Mouse (Mus musculus) kidney, adult 2 months (tissue): Measurements from ENCODE around the gene Aldh1l2. TPM values are rescaled to one million over a fixed set of nuclear protein-coding genes. Genes with fewer than 3 reads are reported as not detected.
"Not testable (repeated sequence)": the region's sequence is repeated elsewhere in the genome, so short reads cannot be mapped to it uniquely, and the experiment has no call there.

Source experiments
- DNase-seq: peaks from one replicate; pipeline ENCODE4 v3.0.0; 2021
- H3K27ac ChIP-seq: fragments of 200-500 bp; 2 replicates; pipeline ENCODE4 v1.5.1; 2012; ENCODE audit warnings: low read depth, low read length, control low read depth, inconsistent platforms; ENCODE audit not compliant: insufficient read depth
- H3K27me3 ChIP-seq: fragments of 200-500 bp; replicated peaks from 2 replicates; pipeline ENCODE4 v1.6.1; 2012; ENCODE audit warnings: mild to moderate bottlenecking, moderate library complexity, low read length, inconsistent platforms; ENCODE audit not compliant: control insufficient read depth, insufficient read depth
- H3K36me3 ChIP-seq: fragments of 200-500 bp; 2 replicates; pipeline ENCODE4 v1.6.1; 2012; ENCODE audit warnings: mild to moderate bottlenecking, moderate library complexity, low read length, inconsistent platforms; ENCODE audit not compliant: control insufficient read depth, insufficient read depth
- H3K4me1 ChIP-seq: fragments of 200-500 bp; 2 replicates; pipeline ENCODE4 v1.6.1; 2011; ENCODE audit warnings: low read length; ENCODE audit not compliant: control insufficient read depth, insufficient read depth
- H3K4me3 ChIP-seq: fragments of 200-500 bp; 2 replicates; pipeline ENCODE4 v1.5.1; 2011; ENCODE audit warnings: mild to moderate bottlenecking, low read depth, low read length, control low read depth; ENCODE audit not compliant: insufficient read depth
- CTCF ChIP-seq: fragments of 200-500 bp; conservative IDR thresholded peaks from 2 replicates; pipeline ENCODE4 v1.5.1; 2011; ENCODE audit warnings: low read depth, mild to moderate bottlenecking, control low read depth, low read length, moderate library complexity, mixed read lengths; ENCODE audit not compliant: insufficient read depth, insufficient read length
- POLR2A ChIP-seq: fragments of 200-500 bp; IDR thresholded peaks from one replicate; pipeline ENCODE4 v1.6.1; 2011; ENCODE audit warnings: low read depth, low read length, control low read depth
- WGBS: fragments of 180-500 bp; shearing (Covaris S2); methylation state at CpG from one replicate; pipeline ENCODE4 v1.1.7; 2018; 5-methylcytosine and 5-hydroxymethylcytosine counted together
- polyA plus RNA-seq: library from polyadenylated mRNA; depleted of rRNA; stranded (reverse); fragments of >200 nt; gene quantifications from 2 replicates; pipeline ENCODE4 v1.2.3, GENCODE M21; 2012

The Aldh1l2 gene
- polyA plus RNA-seq, 1 experiment: 1.1 TPM

GRCm38 (mm10) chr10:83540092-83540491 is 6.2 kb upstream of the Aldh1l2 start:
- TF ChIP-seq CTCF: no peak
- no peak for TF ChIP-seq POLR2A

GRCm38 (mm10) chr10:83539311-83539980 is 5.5 kb upstream of the Aldh1l2 start:
- H3K36me3 ChIP-seq: no peaks in the 10 kb centered on the region
- no peaks in the 10 kb centered on the region for H3K27me3 ChIP-seq
- TF ChIP-seq CTCF (no peak), POLR2A (no peak)
- H3K27ac ChIP-seq: no peak overlapping the region
- no peaks in the 10 kb centered on the region for H3K4me1 ChIP-seq
- no peak for DNase-seq
- no peak overlapping the region for H3K4me3 ChIP-seq
- WGBS: 75% methylated on average over 6 of the region's 6 CpGs

More at GRCm38 (mm10) chr10:83540092-83540491, 6.2 kb upstream of the Aldh1l2 start:
- WGBS: 47% methylated on average over 3 of the region's 3 CpGs
- no peaks in the 10 kb centered on the region for H3K36me3 ChIP-seq
- no peak overlapping the region for H3K4me3 ChIP-seq
- no peaks in the 10 kb centered on the region for H3K4me1 ChIP-seq
- H3K27me3 ChIP-seq: no peaks in the 10 kb centered on the region
- no peak for DNase-seq
- H3K27ac ChIP-seq: no peak overlapping the region

- Histone ChIP-seq H3K4me1 (no peaks in the 10 kb centered on the region), H3K27me3 (no peaks in the 10 kb centered on the region), H3K36me3 (no peaks in the 10 kb centered on the region), H3K27ac (no peak overlapping the region), H3K4me3 (no peak overlapping the region)
- no peak for TF ChIP-seq CTCF
- no peak for TF ChIP-seq POLR2A
- WGBS: 8% methylated on average over 1 of the region's 1 CpGs
- no peak for DNase-seq
These were observed 2.5 kb upstream of the Aldh1l2 start for GRCm38 (mm10) chr10:83536436-83536835.

- Histone ChIP-seq H3K27me3 (no peaks in the 10 kb centered on the region), H3K4me1 (no peaks in the 10 kb centered on the region), H3K27ac (no peak overlapping the region), H3K36me3 (no peaks in the 10 kb centered on the region), H3K4me3 (peak overlapping the region; percentile 40)
- peak; percentile 29 for DNase-seq
- TF ChIP-seq CTCF: no peak
- no peak for TF ChIP-seq POLR2A
- 3% methylated on average over 27 of the region's 27 CpGs for WGBS
These were observed 556 bp downstream of the Aldh1l2 start for GRCm38 (mm10) chr10:83533258-83533909.

GRCm38 (mm10) chr10:83530384-83530967 is 3.5 kb downstream of the Aldh1l2 start:
- H3K4me3 ChIP-seq: no peak overlapping the region
- no peaks in the 10 kb centered on the region for H3K4me1 ChIP-seq
- TF ChIP-seq CTCF (no peak), POLR2A (no peak)
- no peak for DNase-seq
- no peaks in the 10 kb centered on the region for H3K36me3 ChIP-seq
- 71% methylated on average over 6 of the region's 6 CpGs for WGBS
- H3K27ac ChIP-seq: no peak overlapping the region
- no peaks in the 10 kb centered on the region for H3K27me3 ChIP-seq

GRCm38 (mm10) chr10:83524238-83524637 is 9.7 kb downstream of the Aldh1l2 start:
- H3K27ac ChIP-seq, H3K4me1 ChIP-seq, H3K27me3 ChIP-seq, DNase-seq, H3K36me3 ChIP-seq, H3K4me3 ChIP-seq: not testable (repeated sequence)

- TF ChIP-seq POLR2A (no peak), CTCF (peak; percentile 31; the same call in 1 of the 2 replicates)
- Histone ChIP-seq H3K27ac (no peak overlapping the region), H3K4me3 (no peak overlapping the region), H3K36me3 (no peaks in the 10 kb centered on the region), H3K27me3 (no peaks in the 10 kb centered on the region), H3K4me1 (no peaks in the 10 kb centered on the region)
- no peak for DNase-seq
- 79% methylated on average over 4 of the region's 4 CpGs for WGBS
These were observed 12.9 kb downstream of the Aldh1l2 start for GRCm38 (mm10) chr10:83520990-83521389.
